Mouse (Mus musculus) brain, embryonic 14.5 days (tissue): ENCODE measurements around the gene Cpeb3.

Experiments
- CTCF ChIP-seq: fragments of 200-500 bp; IDR thresholded peaks from 2 replicates; pipeline ENCODE4 v1.5.1; 2012; ENCODE audit warnings: inconsistent platforms, mild to moderate bottlenecking, moderate library complexity, borderline replicate concordance; ENCODE audit not compliant: insufficient read depth, insufficient read length; ENCODE audit errors: extremely low read depth
- POLR2A ChIP-seq: fragments of 200-500 bp; IDR thresholded peaks from 2 replicates; pipeline ENCODE4 v1.6.1; 2012; ENCODE audit warnings: mild to moderate bottlenecking, inconsistent platforms, borderline replicate concordance; ENCODE audit not compliant: poor library complexity, insufficient read depth, insufficient read length, severe bottlenecking; ENCODE audit errors: extremely low read depth

DNA sequence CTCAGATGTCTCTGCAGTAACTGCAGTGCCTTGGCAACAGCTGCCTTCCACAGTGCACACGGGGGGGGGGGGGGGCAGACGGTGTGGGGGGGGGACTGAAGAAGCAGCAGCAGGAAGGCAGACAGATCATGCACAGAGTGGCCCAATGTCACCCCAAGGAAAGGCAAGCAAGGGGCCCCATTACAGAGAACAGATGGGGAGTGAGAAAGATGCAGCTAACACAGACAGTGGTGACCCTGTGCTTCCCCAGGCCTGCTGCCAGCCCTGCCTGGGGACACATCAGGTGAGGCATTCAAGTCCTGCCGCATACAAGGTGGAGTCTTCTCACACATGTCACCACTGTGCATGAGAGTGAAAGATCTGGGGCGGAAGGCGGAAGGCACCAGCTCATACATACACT, 187.9 kb downstream of the Cpeb3 start:
- TF ChIP-seq POLR2A = no peak
- no peak for TF ChIP-seq CTCF
